Mouse (Mus musculus) thymus, postnatal 10 days (tissue): ENCODE results near the gene Zfp579.
A peak's percentile ranks its signal among the peaks of the same experiment; 100 is the strongest.

ENCODE experiments used
- DNase-seq, 2 experiments: peaks; one replicate each; pipeline ENCODE4 v3.0.0; 2021; ENCODE audit warnings: low spot score in 2 of 2

Gene Zfp579

GRCm38 (mm10) chr7:4996003-4996895, at the start of gene Zfp579:
Gene Zfp579 (minus strand): TSS chr7:4996158.
- peak; percentile 86 to 91 for DNase-seq

GRCm38 (mm10) chr7:5044981-5045380, 49.0 kb upstream of the Zfp579 start:
- DNase-seq: no peak

- DNase-seq: no peak
Observed at GRCm38 (mm10) chr7:5038940-5039339, 43.0 kb upstream of the Zfp579 start.

- DNase-seq: peak; percentile 91 to 92
Observed at GRCm38 (mm10) chr7:5038109-5038732, 42.3 kb upstream of the Zfp579 start, which contains the start of gene Zfp784. Gene Zfp784 (minus strand): TSS chr7:5038446.

DNA sequence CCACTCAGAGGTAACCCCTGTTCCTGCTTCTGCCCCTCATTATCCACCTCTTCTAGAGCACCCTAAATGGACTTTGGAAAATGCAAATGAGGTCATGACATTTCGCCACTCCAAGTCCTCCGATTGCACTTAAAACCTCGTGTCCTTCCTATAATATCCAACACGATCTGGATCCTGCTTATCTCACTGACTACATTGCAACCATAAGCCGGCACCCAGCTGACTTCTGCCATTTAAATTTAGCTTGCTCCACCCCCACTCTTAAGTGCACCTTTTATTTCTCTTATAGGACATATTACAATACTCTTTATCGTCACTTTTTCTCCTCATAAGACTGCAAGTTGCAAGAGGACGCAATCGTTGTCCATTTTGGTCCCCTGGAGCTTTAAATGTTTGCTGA, 41.5 kb upstream of the Zfp579 start:
- DNase-seq: no peak

GRCm38 (mm10) chr7:5037026-5037425, 41.1 kb upstream of the Zfp579 start:
- DNase-seq: no peak

DNA sequence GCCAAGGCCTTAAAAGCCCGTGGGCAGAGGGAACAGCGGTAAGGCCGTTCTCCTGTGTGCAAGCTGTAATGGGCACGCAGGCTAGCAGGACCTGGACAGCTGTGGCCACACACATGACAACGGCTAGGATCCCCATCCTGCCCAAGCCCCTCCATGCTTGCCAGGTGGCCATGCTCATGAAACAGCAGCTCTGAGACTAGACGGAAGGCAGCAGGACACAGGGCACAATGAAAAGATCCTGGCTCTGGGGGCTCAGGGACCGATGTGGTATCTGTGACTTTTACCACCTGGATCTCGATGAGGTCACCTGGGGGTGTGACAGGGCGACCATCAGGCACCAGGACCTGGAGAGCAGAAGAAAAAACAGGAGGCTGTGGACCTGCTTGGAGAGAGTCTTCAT, 40.2 kb upstream of the Zfp579 start:
- no peak for DNase-seq

- DNase-seq: no peak
Observed at GRCm38 (mm10) chr7:5035628-5036027, 39.7 kb upstream of the Zfp579 start.

- DNase-seq: no peak
Observed at GRCm38 (mm10) chr7:5033818-5034217, 37.9 kb upstream of the Zfp579 start, which contains the start of gene 4632433K11Rik. Gene 4632433K11Rik (plus strand): TSS chr7:5034118.

DNA sequence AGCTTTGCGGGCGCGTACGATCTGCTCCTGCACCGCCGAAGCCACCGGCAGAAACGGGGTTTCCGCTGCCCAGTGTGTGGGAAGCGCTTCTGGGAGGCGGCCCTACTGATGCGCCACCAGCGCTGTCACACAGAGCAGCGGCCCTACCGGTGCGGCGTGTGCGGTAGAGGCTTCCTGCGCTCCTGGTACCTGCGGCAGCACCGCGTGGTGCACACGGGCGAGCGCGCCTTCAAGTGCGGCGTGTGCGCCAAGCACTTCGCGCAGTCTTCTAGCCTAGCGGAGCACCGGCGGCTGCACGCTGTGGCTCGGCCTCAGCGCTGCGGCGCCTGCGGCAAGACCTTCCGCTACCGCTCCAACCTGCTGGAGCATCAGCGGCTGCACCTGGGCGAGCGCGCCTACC, 35.5 kb upstream of the Zfp579 start:
- no peak for DNase-seq

- DNase-seq: no peak
Observed at GRCm38 (mm10) chr7:5030554-5031275, 34.8 kb upstream of the Zfp579 start.

- no peak for DNase-seq
Observed at GRCm38 (mm10) chr7:5029946-5030345, 34.0 kb upstream of the Zfp579 start.

- DNase-seq: no peak
Observed at GRCm38 (mm10) chr7:5029543-5029942, 33.6 kb upstream of the Zfp579 start.

DNA sequence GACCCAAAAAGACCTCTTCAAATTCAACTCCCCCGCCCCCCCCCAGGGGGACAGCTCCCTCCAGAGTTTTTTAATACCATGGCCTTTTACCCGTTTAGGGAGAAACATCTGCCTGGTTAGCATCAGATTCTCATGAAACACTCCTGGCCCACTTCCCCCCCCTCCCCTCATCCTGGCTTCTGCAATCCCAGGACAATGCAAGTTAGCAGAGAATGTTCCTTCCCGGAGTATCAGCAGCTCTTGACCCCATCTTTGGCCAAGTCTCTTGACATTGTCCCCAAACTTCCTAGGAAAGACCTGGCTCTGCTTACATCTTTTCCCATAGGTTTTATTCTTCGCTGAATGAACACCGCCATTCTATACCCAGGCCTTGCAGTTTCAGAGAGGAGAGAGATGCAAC, 25.2 kb upstream of the Zfp579 start:
- DNase-seq: no peak

DNA sequence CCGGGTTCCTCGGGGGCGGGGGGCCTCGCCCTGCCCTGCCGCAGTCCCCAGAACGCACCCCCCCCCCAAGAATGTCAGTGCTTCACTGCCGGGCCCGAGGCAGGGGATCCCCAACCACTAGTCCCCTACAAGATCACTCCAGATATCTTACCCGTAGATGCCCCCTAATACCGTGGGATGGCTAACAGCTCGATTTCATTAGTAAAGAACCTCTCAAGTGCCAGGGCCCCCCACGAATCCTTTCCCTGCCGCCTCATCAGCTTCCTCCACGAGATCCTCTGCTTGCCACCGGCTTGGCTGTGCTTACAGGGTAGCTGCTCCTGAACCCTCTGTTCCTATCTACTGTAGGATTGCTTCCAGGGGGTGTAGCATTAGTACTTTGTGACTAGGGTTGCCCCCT, 24.7 kb upstream of the Zfp579 start:
- DNase-seq: no peak

DNA sequence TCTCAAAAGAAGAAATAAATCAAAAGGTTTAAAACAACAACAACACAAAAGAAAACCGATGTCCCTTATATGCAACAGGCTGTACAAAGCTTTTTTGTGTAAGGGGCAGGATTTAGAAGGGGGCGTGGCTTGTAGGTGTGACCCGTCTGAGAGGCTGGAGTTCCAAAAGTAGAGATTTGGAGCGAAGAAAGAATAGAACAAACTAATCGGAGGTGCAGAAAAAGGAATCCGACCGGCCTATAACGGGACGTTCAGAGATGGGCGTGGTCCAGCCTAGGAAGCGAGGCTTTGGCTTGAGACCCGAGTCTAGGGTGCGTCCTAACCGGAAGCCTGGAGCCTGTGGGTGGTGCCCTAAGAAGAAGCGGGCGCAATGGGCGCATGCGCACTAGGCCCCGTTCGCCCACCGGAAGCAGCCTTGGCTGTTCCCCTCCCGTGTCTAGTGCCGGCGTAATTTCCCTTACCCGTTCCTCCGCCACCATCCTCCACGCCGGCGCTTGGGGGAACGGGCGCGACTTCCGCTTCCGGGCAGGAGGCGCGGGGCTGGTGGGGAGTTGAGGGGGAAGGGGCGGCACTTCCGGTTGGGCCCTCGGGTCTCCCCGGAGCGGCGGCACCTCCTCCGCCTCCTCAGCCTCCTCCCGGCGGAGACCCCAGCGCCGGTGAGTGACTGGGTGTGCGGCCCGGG, 24.2 kb upstream of the Zfp579 start, which contains the start of the genes Zfp865 and Ccdc106:
Zfp865 (plus strand) TSS at position 377 of the 682 bp plus-strand sequence.
Ccdc106 (plus strand) TSS at position 554 of the 682 bp plus-strand sequence.
- DNase-seq: peak; percentile 99 to 100

GRCm38 (mm10) chr7:5019576-5019975, 23.6 kb upstream of the Zfp579 start:
- peak in 1 of 2 experiments; percentile 35 for DNase-seq

DNA sequence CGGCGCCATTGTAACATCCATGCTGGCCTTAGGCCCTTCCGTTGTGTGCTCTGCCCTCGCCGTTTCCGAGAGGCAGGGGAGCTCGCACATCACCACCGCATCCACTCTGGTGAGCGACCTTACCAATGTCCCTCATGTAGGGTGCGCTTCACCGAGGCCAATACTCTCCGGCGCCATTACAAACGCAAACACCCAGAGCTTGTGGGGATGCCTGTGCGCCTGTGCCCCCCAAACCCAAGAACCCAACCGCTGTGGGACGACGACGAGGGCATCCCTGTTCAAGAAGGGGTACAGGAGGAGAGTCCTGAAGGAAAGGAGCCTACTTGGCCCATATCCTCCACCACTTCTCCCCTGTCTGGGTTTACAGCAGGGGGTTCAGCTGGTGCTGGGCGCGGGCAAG, 22.0 kb upstream of the Zfp579 start:
- no peak for DNase-seq

DNA sequence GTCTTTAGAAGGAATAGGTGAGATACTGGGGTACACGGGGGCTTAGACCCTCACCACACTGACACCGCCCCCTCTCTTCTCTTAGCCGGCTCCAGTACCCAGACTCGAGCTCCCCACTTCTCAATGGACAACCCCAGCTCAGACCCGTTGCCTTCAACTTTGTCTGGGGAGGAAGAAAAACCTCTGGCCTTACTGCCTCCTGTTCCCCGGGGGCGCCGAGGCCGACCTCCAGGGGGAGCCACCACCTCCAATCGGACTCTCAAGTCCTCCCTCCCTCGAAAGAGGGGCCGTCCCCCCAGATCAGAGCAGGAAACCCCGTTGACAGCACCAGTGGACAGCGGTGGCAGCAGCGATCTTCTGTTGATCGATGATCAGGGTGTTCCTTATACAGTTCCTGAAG, 21.4 kb upstream of the Zfp579 start:
- DNase-seq: peak; percentile 38 to 46

- no peak for DNase-seq
Observed at GRCm38 (mm10) chr7:5016920-5017319, 21.0 kb upstream of the Zfp579 start.

- no peak for DNase-seq
Observed at GRCm38 (mm10) chr7:5016057-5016456, 20.1 kb upstream of the Zfp579 start.
